ENCODE assay signal across 22 mouse cellular contexts in genomic region chr1:69703506-69704156, GRCm38 (mm10). TPM values are rescaled to one million over a fixed set of nuclear protein-coding genes. Genes with fewer than 3 reads are reported as not detected.
DNase-seq lines count a peak whose midpoint lies in the region; ATAC-seq and TF ChIP-seq lines count a peak whose summit lies in the region.
"Had no signal": no experiment of that assay in that cellular context is flagged by ENCODE, and none has a peak within 500 bp of the region (broad histone marks: within the 10 kb centered on the region; RNA-seq: fewer than 3 reads in every experiment).

No protein-coding gene starts in this region.

- H3K27ac ChIP-seq in lung, postnatal 0 days (ENCODE audit: low read length), result no peak overlapping the region
- H3K27ac ChIP-seq in forebrain, embryonic 14.5 days (ENCODE audit: low read depth, low read length), result no peak overlapping the region
- no peak overlapping the region for H3K27ac ChIP-seq in embryonic facial prominence, embryonic 10.5 days (replicated peaks)
- H3K27ac ChIP-seq: embryonic facial prominence, embryonic 12.5 days; forebrain, embryonic 13.5 days had no signal

- no peak overlapping the region for H3K4me2 ChIP-seq in lung, postnatal 0 days (replicated peaks; ENCODE audit: low read depth, low read length)
- H3K4me2 ChIP-seq in forebrain, embryonic 14.5 days (ENCODE audit: low read length), result no peak overlapping the region
- H3K4me2 ChIP-seq: embryonic facial prominence, embryonic 12.5 days; forebrain, embryonic 13.5 days had no signal

- H3K9me3 ChIP-seq in lung, postnatal 0 days (ENCODE audit: low read length), result no peaks in the 10 kb centered on the region
- no peaks in the 10 kb centered on the region for H3K9me3 ChIP-seq in forebrain, embryonic 14.5 days (replicated peaks; ENCODE audit: control insufficient read depth, low read length)
- H3K9me3 ChIP-seq in embryonic facial prominence, embryonic 10.5 days, result no peaks in the 10 kb centered on the region
- H3K9me3 ChIP-seq: embryonic facial prominence, embryonic 12.5 days; forebrain, embryonic 13.5 days; G1E had no signal

- peak; percentile 76 for ATAC-seq in activated CD4-positive, CD25-positive, alpha-beta regulatory T cell, adult 4 months
- ATAC-seq in inflammation-experienced regulatory T-cells, adult 6 months, result peak; percentile 84
- no peak for ATAC-seq in lung, postnatal 0 days
- no peak for ATAC-seq in forebrain, embryonic 14.5 days
- ATAC-seq: forebrain, embryonic 13.5 days; forebrain, embryonic 16.5 days; Patski had no signal

- peak; percentile 46 for DNase-seq in CD4-positive, CD25-positive, alpha-beta regulatory T cell, adult 2 months (ENCODE audit: low read depth, low spot score)
- DNase-seq in lung, postnatal 0 days (ENCODE audit: low spot score), result no peak
- no peak for DNase-seq in forebrain, embryonic 14.5 days (ENCODE audit: low spot score)
- no peak for DNase-seq in embryonic facial prominence, embryonic 10.5 days (ENCODE audit: low spot score)
- DNase-seq: adrenal gland, adult 2 months; adrenal gland, postnatal 10 days; adrenal gland, postnatal 25 days; cerebellum, adult 11 months; cerebellum, adult 18-20 months; cerebellum, adult 8-10 months; cerebellum, adult 9-11 months; cerebellum, postnatal 14 days; cerebellum, postnatal 36 days; embryo, embryonic 11 days had no signal

- no peak for TF ChIP-seq EP300 in lung, postnatal 0 days (IDR thresholded peaks at IDR 0.05)

- TF ChIP-seq CTCF in lung, postnatal 0 days (IDR thresholded peaks at IDR 0.05), result no peak

- H3K9ac ChIP-seq in lung, postnatal 0 days (replicated peaks; ENCODE audit: low read depth), result no peak overlapping the region
- H3K9ac ChIP-seq in forebrain, embryonic 14.5 days (ENCODE audit: low read length), result no peak overlapping the region
- H3K9ac ChIP-seq: embryonic facial prominence, embryonic 12.5 days; forebrain, embryonic 13.5 days had no signal

- no peaks in the 10 kb centered on the region for H3K36me3 ChIP-seq in lung, postnatal 0 days (ENCODE audit: insufficient read depth, low read length)
- H3K36me3 ChIP-seq in forebrain, embryonic 14.5 days (ENCODE audit: control insufficient read depth, insufficient read depth, low read length), result no peaks in the 10 kb centered on the region
- H3K36me3 ChIP-seq in embryonic facial prominence, embryonic 10.5 days (replicated peaks), result no peaks in the 10 kb centered on the region
- H3K36me3 ChIP-seq: embryonic facial prominence, embryonic 12.5 days; G1E had no signal

- H3K4me3 ChIP-seq in lung, postnatal 0 days (ENCODE audit: low read depth, low read length), result no peak overlapping the region
- no peak overlapping the region for H3K4me3 ChIP-seq in forebrain, embryonic 14.5 days (ENCODE audit: low read depth, low read length)
- no peak overlapping the region for H3K4me3 ChIP-seq in embryonic facial prominence, embryonic 10.5 days
- H3K4me3 ChIP-seq: embryonic facial prominence, embryonic 12.5 days; forebrain, embryonic 13.5 days had no signal

- WGBS in lung, postnatal 0 days, result 92% methylated on average over 3 of the region's 3 CpGs
- WGBS in forebrain, embryonic 14.5 days, result 91% methylated on average over 3 of the region's 3 CpGs
- 91% methylated on average over 3 of the region's 3 CpGs for WGBS in embryonic facial prominence, embryonic 10.5 days

- H3K27me3 ChIP-seq in lung, postnatal 0 days (replicated peaks; ENCODE audit: insufficient read depth, low read length), result no peaks in the 10 kb centered on the region
- H3K27me3 ChIP-seq in forebrain, embryonic 14.5 days (replicated peaks; ENCODE audit: control insufficient read depth, insufficient read depth, low read length), result no peaks in the 10 kb centered on the region
- H3K27me3 ChIP-seq in embryonic facial prominence, embryonic 10.5 days (replicated peaks; ENCODE audit: low read depth, poor library complexity, severe bottlenecking), result no peaks in the 10 kb centered on the region
- H3K27me3 ChIP-seq: CH12.LX; embryonic facial prominence, embryonic 12.5 days; forebrain, embryonic 13.5 days had no signal

- no peaks in the 10 kb centered on the region for H3K4me1 ChIP-seq in lung, postnatal 0 days (ENCODE audit: insufficient read depth, low read depth, low read length)
- no peaks in the 10 kb centered on the region for H3K4me1 ChIP-seq in forebrain, embryonic 14.5 days (ENCODE audit: control insufficient read depth, insufficient read depth, low read length)
- no peaks in the 10 kb centered on the region for H3K4me1 ChIP-seq in embryonic facial prominence, embryonic 10.5 days
- H3K4me1 ChIP-seq: embryonic facial prominence, embryonic 12.5 days; forebrain, embryonic 13.5 days had no signal

RNA-seq across cellular contexts. Expression of gene Ikzf2, which starts 16.6 kb away (rescaled TPM):
- 100 to 1,000 TPM; 457 to 622 TPM for polyA plus RNA-seq in activated CD4-positive, CD25-positive, alpha-beta regulatory T cell, adult 4 months (2017; shearing (Covaris generic))
- polyA plus RNA-seq in inflammation-experienced regulatory T-cells, adult 6 months (2017; shearing (Covaris generic)), result 100 to 1,000 TPM; 466 to 742 (median 572) TPM
- 0.88 and 1.5 TPM in 2 replicates for polyA plus RNA-seq in lung, postnatal 0 days (2015; fragmentation: Nextera tagmentation; extraction: Ambion mirVana)
- polyA plus RNA-seq in forebrain, embryonic 14.5 days (2014; fragmentation: Nextera tagmentation; extraction: Ambion mirVana), result 1.7 and 3.3 TPM in 2 replicates
- 7.5 and 9.1 TPM in 2 replicates for polyA plus RNA-seq in embryonic facial prominence, embryonic 10.5 days (2016; fragmentation: Nextera tagmentation; extraction: Ambion mirVana)

Comparison
In these comparisons a context has a peak if more than half of its experiments do, and no peak if none do; other contexts are left out.
1. ATAC-seq: peak in activated CD4-positive, CD25-positive, alpha-beta regulatory T cell, adult 4 months (single experiment) and inflammation-experienced regulatory T-cells, adult 6 months (single experiment); none in lung, postnatal 0 days (single experiment) and forebrain, embryonic 14.5 days (single experiment).
2. RNA of gene Ikzf2, which starts 16.6 kb away (polyA plus RNA-seq): 457 to 622 TPM in activated CD4-positive, CD25-positive, alpha-beta regulatory T cell, adult 4 months and 466 to 742 TPM in inflammation-experienced regulatory T-cells, adult 6 months; 7.5 to 9.1 TPM in embryonic facial prominence, embryonic 10.5 days, 1.7 to 3.3 TPM in forebrain, embryonic 14.5 days and 0.88 to 1.5 TPM in lung, postnatal 0 days; every median in the first group is over 10 times any median in the second.